Mouse (Mus musculus): ENCODE measurements around the gene 2210016L21Rik.
"Not testable (repeated sequence)": the region's sequence is repeated elsewhere in the genome, so short reads cannot be mapped to it uniquely, and the experiment has no call there.

Gene 2210016L21Rik

GRCm38 (mm10) chr5:114942074-114942765 is at the start of gene 2210016L21Rik:
2210016L21Rik (plus strand) TSS chr5:114942158.
- peak; percentile 88 for DNase-seq

GRCm38 (mm10) chr5:114895542-114895941 is 46.4 kb upstream of the 2210016L21Rik start:
- DNase-seq, result no peak

GRCm38 (mm10) chr5:114896688-114897373 is 45.1 kb upstream of the 2210016L21Rik start, which contains the start of gene Oasl2:
Oasl2 (plus strand) TSS chr5:114896936.
- DNase-seq, result no peak

GRCm38 (mm10) chr5:114897374-114897793 is 44.6 kb upstream of the 2210016L21Rik start:
- DNase-seq, result no peak

GRCm38 (mm10) chr5:114898857-114899256 is 43.1 kb upstream of the 2210016L21Rik start:
- DNase-seq, result no peak

- no peak for DNase-seq
Observed at GRCm38 (mm10) chr5:114902413-114902812, 39.5 kb upstream of the 2210016L21Rik start.

GRCm38 (mm10) chr5:114908598-114909305 is 33.2 kb upstream of the 2210016L21Rik start:
- DNase-seq, result no peak

- no peak for DNase-seq
Observed at GRCm38 (mm10) chr5:114913686-114914085, 28.3 kb upstream of the 2210016L21Rik start.

- no peak for DNase-seq
Observed at GRCm38 (mm10) chr5:114914855-114915254, 27.1 kb upstream of the 2210016L21Rik start.

- DNase-seq, result no peak
Observed at GRCm38 (mm10) chr5:114915854-114916253, 26.1 kb upstream of the 2210016L21Rik start.

- DNase-seq, result no peak
Observed at GRCm38 (mm10) chr5:114916777-114917176, 25.2 kb upstream of the 2210016L21Rik start.

- DNase-seq, result not testable (repeated sequence)
Observed at GRCm38 (mm10) chr5:114917357-114917756, 24.6 kb upstream of the 2210016L21Rik start.

- no peak for DNase-seq
Observed at GRCm38 (mm10) chr5:114921551-114922365, 20.2 kb upstream of the 2210016L21Rik start.

GRCm38 (mm10) chr5:114922366-114922731 is 19.6 kb upstream of the 2210016L21Rik start:
- no peak for DNase-seq

GRCm38 (mm10) chr5:114922998-114923473 is 18.9 kb upstream of the 2210016L21Rik start, which contains the start of gene Oasl1:
Oasl1 (plus strand) TSS chr5:114923240.
- DNase-seq, result no peak

GRCm38 (mm10) chr5:114926153-114926684 is 15.7 kb upstream of the 2210016L21Rik start:
- no peak for DNase-seq

GRCm38 (mm10) chr5:114926753-114927152 is 15.2 kb upstream of the 2210016L21Rik start:
- DNase-seq, result no peak

- DNase-seq, result no peak
Observed at GRCm38 (mm10) chr5:114931626-114932025, 10.3 kb upstream of the 2210016L21Rik start.

- no peak for DNase-seq
Observed at GRCm38 (mm10) chr5:114933206-114933605, 8.8 kb upstream of the 2210016L21Rik start.

- DNase-seq, result no peak
Observed at GRCm38 (mm10) chr5:114935838-114936237, 6.1 kb upstream of the 2210016L21Rik start.

- peak; percentile 17 for DNase-seq
Observed at GRCm38 (mm10) chr5:114941138-114941537, 820 bp upstream of the 2210016L21Rik start.

GRCm38 (mm10) chr5:114942766-114943130 is 790 bp downstream of the 2210016L21Rik start:
- DNase-seq, result no peak
